Mouse (Mus musculus) cerebellum, postnatal 25 days (tissue): Measurements from ENCODE around the gene Atp5mpl.

Experiments
- DNase-seq, 2 experiments: peaks; one replicate each; pipeline ENCODE4 v3.0.0; 2021; ENCODE audit warnings: mixed read lengths in 2 of 2

Gene Atp5mpl

GRCm38 (mm10) chr12:111911796-111912195 lies 55.0 kb downstream of the Atp5mpl start:
- DNase-seq: no peak
